Mouse (Mus musculus) cerebellum, postnatal 4 days (tissue): Measurements from ENCODE around the gene Osbp.

Experiments used
- DNase-seq, 2 experiments: peaks; one replicate each; pipeline ENCODE4 v3.0.0; 2022; ENCODE audit warnings: low spot score in 2 of 2, mixed read lengths in 1 of 2

Osbp gene

GRCm38 (mm10) chr19:11987841-11988240 lies 22.1 kb downstream of the Osbp start:
- no peak for DNase-seq

GRCm38 (mm10) chr19:11989334-11989733 lies 23.6 kb downstream of the Osbp start:
- no peak for DNase-seq

- DNase-seq: no peak
Observed at GRCm38 (mm10) chr19:11992034-11992433, 26.3 kb downstream of the Osbp start.

- DNase-seq: no peak
Observed at GRCm38 (mm10) chr19:11992441-11993029, 26.8 kb downstream of the Osbp start.

- DNase-seq: no peak
Observed at GRCm38 (mm10) chr19:11994703-11995431, 29.1 kb downstream of the Osbp start.

GRCm38 (mm10) chr19:11995722-11996448 lies 30.1 kb downstream of the Osbp start:
- DNase-seq: no peak

- no peak for DNase-seq
Observed at GRCm38 (mm10) chr19:12001686-12002085, 35.9 kb downstream of the Osbp start.

- peak in 1 of 2 experiments; percentile 57 for DNase-seq
Observed at GRCm38 (mm10) chr19:12002125-12002524, 36.4 kb downstream of the Osbp start.

- no peak for DNase-seq
Observed at GRCm38 (mm10) chr19:12002791-12003190, 37.0 kb downstream of the Osbp start.

- DNase-seq: no peak
Observed at GRCm38 (mm10) chr19:12003568-12003967, 37.8 kb downstream of the Osbp start.

GRCm38 (mm10) chr19:12004216-12005008 lies 38.7 kb downstream of the Osbp start:
- no peak for DNase-seq

GRCm38 (mm10) chr19:12005376-12006360 lies 39.9 kb downstream of the Osbp start:
- DNase-seq: peak; percentile 83 to 87

- no peak for DNase-seq
Observed at GRCm38 (mm10) chr19:12006361-12006947, 40.7 kb downstream of the Osbp start.

- DNase-seq: no peak
Observed at GRCm38 (mm10) chr19:12007105-12007931, 41.6 kb downstream of the Osbp start.

- no peak for DNase-seq
Observed at GRCm38 (mm10) chr19:12008410-12009380, 43.0 kb downstream of the Osbp start.

- DNase-seq: peak in 1 of 2 experiments; percentile 67
Observed at GRCm38 (mm10) chr19:12009501-12010280, 44.0 kb downstream of the Osbp start.

- DNase-seq: peak in 1 of 2 experiments; percentile 62
Observed at GRCm38 (mm10) chr19:12010281-12010771, 44.6 kb downstream of the Osbp start.
